Comparison of ENCODE assay signal across 12 mouse cellular contexts in genomic region chr7:46283681-46284080, GRCm38 (mm10). TPM values are rescaled to one million over a fixed set of nuclear protein-coding genes. Genes with fewer than 3 reads are reported as not detected.
DNase-seq lines count a peak whose midpoint lies in the region; ATAC-seq and TF ChIP-seq lines count a peak whose summit lies in the region.
"Had no signal": no experiment of that assay in that cellular context is flagged by ENCODE, and none has a peak within 500 bp of the region (broad histone marks: within the 10 kb centered on the region; RNA-seq: fewer than 3 reads in every experiment).

No protein-coding gene starts in this region.

- peaks cover 76% of the 10 kb centered on the region for H3K27me3 ChIP-seq in heart, embryonic 12.5 days (replicated peaks)
- H3K27me3 ChIP-seq in heart, adult 2 months (ENCODE audit: control insufficient read depth, insufficient read depth, low read length): no peaks in the 10 kb centered on the region
- H3K27me3 ChIP-seq in embryonic facial prominence, embryonic 15.5 days: no peaks in the 10 kb centered on the region
- H3K27me3 ChIP-seq: neural tube, embryonic 12.5 days had no signal

- no peaks in the 10 kb centered on the region for H3K9me3 ChIP-seq in heart, embryonic 12.5 days (replicated peaks)
- H3K9me3 ChIP-seq in embryonic facial prominence, embryonic 15.5 days (replicated peaks): no peaks in the 10 kb centered on the region
- H3K9me3 ChIP-seq: intestine, embryonic 15.5 days; neural tube, embryonic 12.5 days had no signal

- H3K36me3 ChIP-seq in heart, embryonic 12.5 days: no peaks in the 10 kb centered on the region
- H3K36me3 ChIP-seq in heart, adult 2 months (ENCODE audit: control insufficient read depth, insufficient read depth, low read length): no peaks in the 10 kb centered on the region
- H3K36me3 ChIP-seq in embryonic facial prominence, embryonic 15.5 days: no peaks in the 10 kb centered on the region
- H3K36me3 ChIP-seq: intestine, embryonic 15.5 days; neural tube, embryonic 12.5 days had no signal

- no peak for TF ChIP-seq CTCF in heart, adult 2 months (IDR thresholded peaks at IDR 0.05)

- TF ChIP-seq POLR2A in heart, adult 2 months (IDR thresholded peaks at IDR 0.05; ENCODE audit: insufficient read depth, low read depth, low read length): no peak

- ATAC-seq in heart, embryonic 12.5 days (ENCODE audit: insufficient number of reproducible peaks, low FRiP score): 0 out of 2 replicates have a peak, but pooled peaks have one; percentile 17
- ATAC-seq in embryonic facial prominence, embryonic 15.5 days (ENCODE audit: insufficient number of reproducible peaks, low FRiP score, low TSS enrichment, low read depth): peak; percentile 23; the same call in 1 of the 2 replicates
- ATAC-seq: intestine, embryonic 15.5 days had no signal

- WGBS in heart, embryonic 12.5 days: 50% methylated on average over 10 of the region's 10 CpGs
- WGBS in heart, adult 2 months: 42% methylated on average over 10 of the region's 10 CpGs
- 71% methylated on average over 10 of the region's 10 CpGs for WGBS in embryonic facial prominence, embryonic 15.5 days

- intact Hi-C loops in heart, adult 2 months (cut with DNase I): no loop called here

- DNase-seq in heart, adult 2 months: no peak
- DNase-seq in kidney, postnatal 4 days: peak; percentile 67 to 71
- no peak for DNase-seq in kidney, adult 9 months
- DNase-seq in adrenal gland, adult 8-10 months: peak; percentile 28
- no peak for DNase-seq in urinary bladder, adult 2 months (ENCODE audit: low spot score)
- DNase-seq in right cerebral cortex, postnatal 10 days (ENCODE audit: low spot score in 2 of 2): no peak
- DNase-seq: thymus, postnatal 36 days had no signal

- H3K4me3 ChIP-seq in heart, embryonic 12.5 days: no peak overlapping the region
- H3K4me3 ChIP-seq in heart, adult 2 months: no peak overlapping the region
- H3K4me3 ChIP-seq in embryonic facial prominence, embryonic 15.5 days (replicated peaks): no peak overlapping the region
- H3K4me3 ChIP-seq: intestine, embryonic 15.5 days; neural tube, embryonic 12.5 days had no signal

- H3K27ac ChIP-seq in heart, embryonic 12.5 days (ENCODE audit: poor library complexity, severe bottlenecking): no peak overlapping the region
- no peak overlapping the region for H3K27ac ChIP-seq in heart, adult 2 months
- no peak overlapping the region for H3K27ac ChIP-seq in embryonic facial prominence, embryonic 15.5 days (replicated peaks)
- H3K27ac ChIP-seq: intestine, embryonic 15.5 days; neural tube, embryonic 12.5 days had no signal

- no peak overlapping the region for H3K9ac ChIP-seq in heart, embryonic 12.5 days
- H3K9ac ChIP-seq in heart, adult 2 months (ENCODE audit: low read depth, low read length): no peak overlapping the region
- no peak overlapping the region for H3K9ac ChIP-seq in embryonic facial prominence, embryonic 15.5 days
- H3K9ac ChIP-seq: intestine, embryonic 15.5 days; neural tube, embryonic 12.5 days had no signal

- TF ChIP-seq EP300 in heart, adult 2 months (IDR thresholded peaks at IDR 0.05; ENCODE audit: insufficient read depth, low read depth, low read length): no peak

- peaks cover 9% of the 10 kb centered on the region; the same call in 1 of the 2 replicates for H3K4me1 ChIP-seq in heart, embryonic 12.5 days (replicated peaks)
- no peaks in the 10 kb centered on the region for H3K4me1 ChIP-seq in heart, adult 2 months (ENCODE audit: control insufficient read depth, insufficient read depth, low read length)
- no peaks in the 10 kb centered on the region for H3K4me1 ChIP-seq in embryonic facial prominence, embryonic 15.5 days
- H3K4me1 ChIP-seq: intestine, embryonic 15.5 days; neural tube, embryonic 12.5 days had no signal

- H3K4me2 ChIP-seq in heart, embryonic 12.5 days: no peak overlapping the region
- no peak overlapping the region for H3K4me2 ChIP-seq in embryonic facial prominence, embryonic 15.5 days (replicated peaks)
- H3K4me2 ChIP-seq: intestine, embryonic 15.5 days; neural tube, embryonic 12.5 days had no signal

- H3K79me2 ChIP-seq in heart, adult 2 months (replicated peaks; ENCODE audit: control insufficient read depth, insufficient read depth, low read length): no peaks in the 10 kb centered on the region

RNA-seq across cellular contexts. Expression of gene Otog, which starts 42.9 kb away (rescaled TPM):
- not detected in 2 replicates for polyA plus RNA-seq in heart, embryonic 12.5 days (2016; fragmentation: Nextera tagmentation; extraction: Ambion mirVana)
- not detected for total RNA-seq in heart, adult 2 months (2021)
- polyA plus RNA-seq in heart, adult 2 months (2012; rRNA removed): 0.06 TPM in 1 of 2 replicates, not detected in the other
- under 1 TPM in 2 of 4 experiments, not detected in 2; 0.59 to 0.87 TPM for total RNA-seq in adrenal gland, adult 8-10 months (2022)
- 0.49 TPM in 2 replicates for polyA plus RNA-seq in embryonic facial prominence, embryonic 15.5 days (2015; fragmentation: Nextera tagmentation; extraction: Ambion mirVana)
- not detected in 2 replicates for polyA plus RNA-seq in urinary bladder, adult 2 months (2012; rRNA removed)

RNA-seq across cellular contexts. Expression of gene Ush1c, which starts 45.4 kb away (rescaled TPM):
- 2.3 and 2.4 TPM in 2 replicates for polyA plus RNA-seq in heart, embryonic 12.5 days (2016; fragmentation: Nextera tagmentation; extraction: Ambion mirVana)
- 1 to 10 TPM; 5.1 to 5.5 TPM for total RNA-seq in heart, adult 2 months (2021)
- polyA plus RNA-seq in heart, adult 2 months (2012; rRNA removed): 4.0 and 15.5 TPM in 2 replicates
- 1 to 10 TPM; 2.5 to 5.2 (median 3.4) TPM for total RNA-seq in adrenal gland, adult 8-10 months (2022)
- 0.09 and 0.15 TPM in 2 replicates for polyA plus RNA-seq in embryonic facial prominence, embryonic 15.5 days (2015; fragmentation: Nextera tagmentation; extraction: Ambion mirVana)
- polyA plus RNA-seq in urinary bladder, adult 2 months (2012; rRNA removed): not detected in 2 replicates
- total RNA-seq: CH12.LX had no signal

Comparison
In these comparisons a context has a peak if more than half of its experiments do, and no peak if none do; other contexts are left out.
1. DNase-seq: peak in kidney, postnatal 4 days (2 of 2) and adrenal gland, adult 8-10 months (single experiment); none in heart, adult 2 months (0 of 2), kidney, adult 9 months (single experiment), urinary bladder, adult 2 months (single experiment) and right cerebral cortex, postnatal 10 days (0 of 2).